Mouse (Mus musculus) olfactory bulb, adult 2 months (tissue): ENCODE results near the gene Rex1bd.

Experiments
- CTCF ChIP-seq: fragments of 200-500 bp; IDR thresholded peaks from 2 replicates; pipeline ENCODE4 v1.5.1; 2012; ENCODE audit warnings: low read depth, mild to moderate bottlenecking, low read length, moderate library complexity; ENCODE audit not compliant: insufficient read depth
- POLR2A ChIP-seq: fragments of 200-500 bp; IDR thresholded peaks from 2 replicates; pipeline ENCODE4 v1.6.1; 2012; ENCODE audit warnings: mild to moderate bottlenecking, low read depth, low read length, moderate library complexity; ENCODE audit not compliant: insufficient read depth

- TF ChIP-seq CTCF (no peak), POLR2A (no peak)
These were observed 13.6 kb downstream of the Rex1bd start, which contains the start of gene Crlf1 for GRCm38 (mm10) chr8:70492664-70493640.
